In genomic region chr1:55404439-55404838, GRCm38 (mm10) we compare ENCODE assay signal across 9 mouse cellular contexts. TPM values are rescaled to one million over a fixed set of nuclear protein-coding genes. Genes with fewer than 3 reads are reported as not detected.
DNase-seq lines count a peak whose midpoint lies in the region; ATAC-seq and TF ChIP-seq lines count a peak whose summit lies in the region.
"Had no signal": no experiment of that assay in that cellular context is flagged by ENCODE, and none has a peak within 500 bp of the region (broad histone marks: within the 10 kb centered on the region; RNA-seq: fewer than 3 reads in every experiment).

No protein-coding gene starts in this region.

- no peak overlapping the region for H3K27ac ChIP-seq in liver, embryonic 12.5 days
- no peak overlapping the region for H3K27ac ChIP-seq in bone marrow, adult 2 months (ENCODE audit: control insufficient read depth, insufficient read depth, low read depth, low read length, poor library complexity)
- no peak overlapping the region for H3K27ac ChIP-seq in midbrain, embryonic 15.5 days
- H3K27ac ChIP-seq: embryonic facial prominence, embryonic 13.5 days had no signal

- 5% methylated on average over 3 of the region's 3 CpGs for WGBS in liver, embryonic 12.5 days (ENCODE audit: insufficient replicate concordance)
- WGBS in bone marrow, adult 2 months = 6% methylated on average over 3 of the region's 3 CpGs
- WGBS in midbrain, embryonic 15.5 days = under 1% methylated on average over 3 of the region's 3 CpGs

- peaks cover 55% of the 10 kb centered on the region for H3K27me3 ChIP-seq in liver, embryonic 12.5 days (replicated peaks)
- H3K27me3 ChIP-seq in midbrain, embryonic 15.5 days (replicated peaks) = peaks cover 5% of the 10 kb centered on the region; the same call in 1 of the 2 replicates

- intact Hi-C loops in left cerebral cortex, postnatal 25 days (cut with DNase I) = loop anchor here (1.0 to 2.0 kb wide), 2 partner anchors 332 to 434 kb away; no protein-coding TSS in a partner anchor

- no peak for ATAC-seq in liver, embryonic 12.5 days
- ATAC-seq in midbrain, embryonic 15.5 days (replicated peaks) = no peak

- H3K4me2 ChIP-seq in liver, embryonic 12.5 days = no peak overlapping the region
- H3K4me2 ChIP-seq in midbrain, embryonic 15.5 days = peak overlapping the region; percentile 94

- no peaks in the 10 kb centered on the region for H3K9me3 ChIP-seq in liver, embryonic 12.5 days (replicated peaks)
- no peaks in the 10 kb centered on the region for H3K9me3 ChIP-seq in midbrain, embryonic 15.5 days
- H3K9me3 ChIP-seq: embryonic facial prominence, embryonic 13.5 days had no signal

- TF ChIP-seq CTCF in bone marrow, adult 2 months (IDR thresholded peaks at IDR 0.05; ENCODE audit: control insufficient read depth, insufficient read depth, low read length) = 0 out of 2 replicates have a peak, but pooled peaks have one; percentile 14

- peak; percentile 18 for DNase-seq in liver
- DNase-seq in fibroblast of lung, adult 2 months (ENCODE audit: low read depth) = peak; percentile 52
- DNase-seq in induced T-regulatory cell, adult 2 months (ENCODE audit: low read depth) = peak; percentile 92
- DNase-seq in left cerebral cortex, postnatal 25 days (ENCODE audit: low spot score in 2 of 2) = peak; percentile 84 to 90
- peak; percentile 53 for DNase-seq in testis, postnatal 10 days (ENCODE audit: low spot score)

- H3K9ac ChIP-seq in liver, embryonic 12.5 days = no peak overlapping the region
- H3K9ac ChIP-seq in midbrain, embryonic 15.5 days = no peak overlapping the region
- H3K9ac ChIP-seq: embryonic facial prominence, embryonic 13.5 days had no signal

- H3K4me3 ChIP-seq in liver, embryonic 12.5 days = no peak overlapping the region
- H3K4me3 ChIP-seq in bone marrow, adult 2 months (replicated peaks; ENCODE audit: control insufficient read depth, low read depth, low read length) = no peak overlapping the region
- peak overlapping the region; percentile 89; the same call in 1 of the 2 replicates for H3K4me3 ChIP-seq in midbrain, embryonic 15.5 days

- TF ChIP-seq POLR2A in bone marrow, adult 2 months (IDR thresholded peaks at IDR 0.05; ENCODE audit: borderline replicate concordance, control insufficient read depth, low read depth, low read length) = no peak

- H3K36me3 ChIP-seq in liver, embryonic 12.5 days = no peaks in the 10 kb centered on the region
- H3K36me3 ChIP-seq in midbrain, embryonic 15.5 days (replicated peaks) = no peaks in the 10 kb centered on the region
- H3K36me3 ChIP-seq: embryonic facial prominence, embryonic 13.5 days had no signal

- H3K4me1 ChIP-seq in liver, embryonic 12.5 days = peaks cover 8% of the 10 kb centered on the region; the same call in 1 of the 2 replicates
- H3K4me1 ChIP-seq in bone marrow, adult 2 months (ENCODE audit: control insufficient read depth, insufficient read depth, low read length) = no peaks in the 10 kb centered on the region; the same call in 1 of the 2 replicates
- peaks cover 29% of the 10 kb centered on the region for H3K4me1 ChIP-seq in midbrain, embryonic 15.5 days

RNA-seq across cellular contexts. Expression of gene Plcl1, which starts 1.3 kb away (rescaled TPM):
- 0.25 and 0.37 TPM in 2 replicates for polyA plus RNA-seq in liver, embryonic 12.5 days (2016; fragmentation: Nextera tagmentation; extraction: Ambion mirVana)
- polyA plus RNA-seq in bone marrow, adult 2 months (2011; ENCODE audit: insufficient read depth, insufficient read length, low replicate concordance, missing spikeins) = 0.30 and 2.5 TPM in 2 replicates
- 10 to 100 TPM; 23.1 to 25.4 TPM for total RNA-seq in left cerebral cortex, postnatal 25 days (2021)
- 4.6 and 4.8 TPM in 2 replicates for polyA plus RNA-seq in midbrain, embryonic 15.5 days (2015; fragmentation: Nextera tagmentation; extraction: Ambion mirVana)

RNA-seq across cellular contexts. Expression of gene Boll, which starts 41.2 kb away (rescaled TPM):
- polyA plus RNA-seq in liver, embryonic 12.5 days (2016; fragmentation: Nextera tagmentation; extraction: Ambion mirVana) = 0.35 and 0.37 TPM in 2 replicates
- not detected in 2 replicates for polyA plus RNA-seq in bone marrow, adult 2 months (2011; ENCODE audit: insufficient read depth, insufficient read length, low replicate concordance, missing spikeins)
- under 1 TPM in 1 of 2 experiments, not detected in 1; 0.41 TPM for total RNA-seq in left cerebral cortex, postnatal 25 days (2021)
- not detected in 2 replicates for polyA plus RNA-seq in midbrain, embryonic 15.5 days (2015; fragmentation: Nextera tagmentation; extraction: Ambion mirVana)

Comparison
In these comparisons a context has a peak if more than half of its experiments do, and no peak if none do; other contexts are left out.
1. DNase-seq: peak in every context shown above with its lines; median percentile 92 in induced T-regulatory cell, adult 2 months; 87 in left cerebral cortex, postnatal 25 days; 53 in testis, postnatal 10 days; 52 in fibroblast of lung, adult 2 months; 18 in liver.